Mouse (Mus musculus): ENCODE measurements around the gene Cfdp1. TPM values are rescaled to one million over a fixed set of nuclear protein-coding genes. Genes with fewer than 3 reads are reported as not detected.

The Cfdp1 gene
- polyA plus RNA-seq, 1 experiment from 2014 or later, result 187 TPM

- H3K4me2 ChIP-seq (replicated peaks), result no peak overlapping the region
- no peaks in the 10 kb centered on the region for H3K9me3 ChIP-seq
- 70% methylated on average over 1 of the region's 1 CpGs for WGBS
- no peak overlapping the region for H3K9ac ChIP-seq
- H3K36me3 ChIP-seq, result no peaks in the 10 kb centered on the region
- H3K4me1 ChIP-seq (replicated peaks), result no peaks in the 10 kb centered on the region
- H3K27me3 ChIP-seq (replicated peaks), result no peaks in the 10 kb centered on the region
- no peak overlapping the region for H3K27ac ChIP-seq
- ATAC-seq, result no peak
- H3K4me3 ChIP-seq (replicated peaks), result no peak overlapping the region
Measured at GRCm38 (mm10) chr8:111812835-111813234, 41.3 kb downstream of the Cfdp1 start.

- H3K4me1 ChIP-seq (replicated peaks), result no peaks in the 10 kb centered on the region
- H3K9me3 ChIP-seq, result no peaks in the 10 kb centered on the region
- H3K9ac ChIP-seq, result no peak overlapping the region
- no peak for ATAC-seq
- no peak overlapping the region for H3K27ac ChIP-seq
- no peaks in the 10 kb centered on the region for H3K36me3 ChIP-seq
- no peaks in the 10 kb centered on the region for H3K27me3 ChIP-seq (replicated peaks)
- no peak overlapping the region for H3K4me3 ChIP-seq (replicated peaks)
- no peak overlapping the region for H3K4me2 ChIP-seq (replicated peaks)
- WGBS, result 77% methylated on average over 2 of the region's 2 CpGs
Measured at GRCm38 (mm10) chr8:111810656-111811336, 43.3 kb downstream of the Cfdp1 start.

- no peak overlapping the region for H3K4me2 ChIP-seq (replicated peaks)
Measured at GRCm38 (mm10) chr8:111808891-111809622, 45.0 kb downstream of the Cfdp1 start.

GRCm38 (mm10) chr8:111808006-111808405 lies 46.1 kb downstream of the Cfdp1 start:
- H3K27me3 ChIP-seq (replicated peaks), result no peaks in the 10 kb centered on the region
- H3K4me3 ChIP-seq (replicated peaks), result no peak overlapping the region
- H3K4me1 ChIP-seq (replicated peaks), result no peaks in the 10 kb centered on the region
- no peaks in the 10 kb centered on the region for H3K36me3 ChIP-seq
- H3K4me2 ChIP-seq (replicated peaks), result no peak overlapping the region
- H3K9ac ChIP-seq, result no peak overlapping the region
- no peak overlapping the region for H3K27ac ChIP-seq
- WGBS, result 95% methylated on average over 3 of the region's 3 CpGs
- ATAC-seq, result no peak
- no peaks in the 10 kb centered on the region for H3K9me3 ChIP-seq

More at GRCm38 (mm10) chr8:111808891-111809622, 45.0 kb downstream of the Cfdp1 start:
- H3K9me3 ChIP-seq, result no peaks in the 10 kb centered on the region
- ATAC-seq, result no peak
- H3K27me3 ChIP-seq (replicated peaks), result no peaks in the 10 kb centered on the region
- H3K27ac ChIP-seq, result no peak overlapping the region
- no peaks in the 10 kb centered on the region for H3K4me1 ChIP-seq (replicated peaks)
- H3K9ac ChIP-seq, result no peak overlapping the region
- no peaks in the 10 kb centered on the region for H3K36me3 ChIP-seq
- 89% methylated on average over 3 of the region's 3 CpGs for WGBS
- no peak overlapping the region for H3K4me3 ChIP-seq (replicated peaks)

- ATAC-seq, result no peak
- no peaks in the 10 kb centered on the region for H3K27me3 ChIP-seq (replicated peaks)
- WGBS, result 64% methylated on average over 8 of the region's 8 CpGs
- no peaks in the 10 kb centered on the region for H3K9me3 ChIP-seq
- no peak overlapping the region for H3K4me3 ChIP-seq (replicated peaks)
- H3K4me1 ChIP-seq (replicated peaks), result 0 out of 2 replicates have a peak, but pooled peaks cover 4% of the 10 kb centered on the region
- no peak overlapping the region for H3K27ac ChIP-seq
- no peak overlapping the region for H3K4me2 ChIP-seq (replicated peaks)
- no peaks in the 10 kb centered on the region for H3K36me3 ChIP-seq
- H3K9ac ChIP-seq, result no peak overlapping the region
Measured at GRCm38 (mm10) chr8:111803362-111803761, 50.7 kb downstream of the Cfdp1 start.

- Histone ChIP-seq H3K36me3 (no peaks in the 10 kb centered on the region), H3K4me1 (replicated peaks) (0 out of 2 replicates have a peak, but pooled peaks cover 4% of the 10 kb centered on the region), H3K9me3 (no peaks in the 10 kb centered on the region), H3K27me3 (replicated peaks) (no peaks in the 10 kb centered on the region), H3K4me3 (replicated peaks) (no peak overlapping the region), H3K4me2 (replicated peaks) (no peak overlapping the region), H3K27ac (0 out of 2 replicates have a peak overlapping the region, but pooled peaks have one; percentile 29), H3K9ac (no peak overlapping the region)
- no peak for ATAC-seq
- 69% methylated on average over 7 of the region's 7 CpGs for WGBS
Measured at GRCm38 (mm10) chr8:111802256-111802655, 51.8 kb downstream of the Cfdp1 start.

GRCm38 (mm10) chr8:111801456-111801855 lies 52.6 kb downstream of the Cfdp1 start:
- no peaks in the 10 kb centered on the region for H3K36me3 ChIP-seq
- H3K4me3 ChIP-seq (replicated peaks), result no peak overlapping the region
- 43% methylated on average over 6 of the region's 6 CpGs for WGBS
- no peaks in the 10 kb centered on the region for H3K27me3 ChIP-seq (replicated peaks)
- ATAC-seq, result no peak
- H3K9me3 ChIP-seq, result no peaks in the 10 kb centered on the region
- H3K4me1 ChIP-seq (replicated peaks), result 0 out of 2 replicates have a peak, but pooled peaks cover 4% of the 10 kb centered on the region
- H3K27ac ChIP-seq, result peak overlapping the region; percentile 29; the same call in 1 of the 2 replicates
- H3K9ac ChIP-seq, result no peak overlapping the region
- H3K4me2 ChIP-seq (replicated peaks), result no peak overlapping the region

- Histone ChIP-seq H3K36me3 (no peaks in the 10 kb centered on the region), H3K27ac (no peak overlapping the region), H3K9me3 (no peaks in the 10 kb centered on the region), H3K4me3 (replicated peaks) (no peak overlapping the region), H3K27me3 (replicated peaks) (no peaks in the 10 kb centered on the region), H3K4me1 (replicated peaks) (peaks cover 7% of the 10 kb centered on the region; the same call in 1 of the 2 replicates), H3K9ac (no peak overlapping the region), H3K4me2 (replicated peaks) (no peak overlapping the region)
- 87% methylated on average over 1 of the region's 1 CpGs for WGBS
- ATAC-seq, result no peak
Measured at GRCm38 (mm10) chr8:111796528-111796927, 57.6 kb downstream of the Cfdp1 start.

- no peaks in the 10 kb centered on the region for H3K27me3 ChIP-seq (replicated peaks)
- no peak overlapping the region for H3K9ac ChIP-seq
- no peak overlapping the region for H3K4me3 ChIP-seq (replicated peaks)
- WGBS, result 42% methylated on average over 3 of the region's 3 CpGs
- H3K27ac ChIP-seq, result peak overlapping the region; percentile 64
- H3K4me2 ChIP-seq (replicated peaks), result no peak overlapping the region
- H3K9me3 ChIP-seq, result no peaks in the 10 kb centered on the region
- ATAC-seq, result peak; percentile 72
- peaks cover 3% of the 10 kb centered on the region; the same call in 1 of the 2 replicates for H3K4me1 ChIP-seq (replicated peaks)
- no peaks in the 10 kb centered on the region for H3K36me3 ChIP-seq
Measured at GRCm38 (mm10) chr8:111793324-111793917, 60.7 kb downstream of the Cfdp1 start.

GRCm38 (mm10) chr8:111789639-111790038 lies 64.5 kb downstream of the Cfdp1 start:
- no peaks in the 10 kb centered on the region for H3K9me3 ChIP-seq
- H3K4me1 ChIP-seq (replicated peaks), result peaks cover 10% of the 10 kb centered on the region
- no peak overlapping the region for H3K9ac ChIP-seq
- no peak overlapping the region for H3K4me2 ChIP-seq (replicated peaks)
- no peaks in the 10 kb centered on the region for H3K36me3 ChIP-seq
- no peak overlapping the region for H3K27ac ChIP-seq
- ATAC-seq, result no peak
- H3K27me3 ChIP-seq (replicated peaks), result no peaks in the 10 kb centered on the region
- no peak overlapping the region for H3K4me3 ChIP-seq (replicated peaks)

GRCm38 (mm10) chr8:111789200-111789599 lies 64.9 kb downstream of the Cfdp1 start:
- no peak for ATAC-seq
- peaks cover 10% of the 10 kb centered on the region for H3K4me1 ChIP-seq (replicated peaks)
- WGBS, result 55% methylated on average over 4 of the region's 4 CpGs
- no peak overlapping the region for H3K9ac ChIP-seq
- no peaks in the 10 kb centered on the region for H3K27me3 ChIP-seq (replicated peaks)
- H3K4me3 ChIP-seq (replicated peaks), result no peak overlapping the region
- H3K4me2 ChIP-seq (replicated peaks), result no peak overlapping the region
- no peak overlapping the region for H3K27ac ChIP-seq
- H3K9me3 ChIP-seq, result no peaks in the 10 kb centered on the region
- no peaks in the 10 kb centered on the region for H3K36me3 ChIP-seq

- Histone ChIP-seq H3K4me2 (replicated peaks) (no peak overlapping the region), H3K9me3 (no peaks in the 10 kb centered on the region), H3K27ac (no peak overlapping the region), H3K4me3 (replicated peaks) (no peak overlapping the region), H3K9ac (no peak overlapping the region), H3K27me3 (replicated peaks) (no peaks in the 10 kb centered on the region), H3K4me1 (replicated peaks) (peaks cover 10% of the 10 kb centered on the region), H3K36me3 (no peaks in the 10 kb centered on the region)
- 74% methylated on average over 3 of the region's 3 CpGs for WGBS
- ATAC-seq, result no peak
Measured at GRCm38 (mm10) chr8:111788497-111788896, 65.6 kb downstream of the Cfdp1 start.
